Mouse (Mus musculus): ENCODE measurements around the gene Oxa1l.

DNA sequence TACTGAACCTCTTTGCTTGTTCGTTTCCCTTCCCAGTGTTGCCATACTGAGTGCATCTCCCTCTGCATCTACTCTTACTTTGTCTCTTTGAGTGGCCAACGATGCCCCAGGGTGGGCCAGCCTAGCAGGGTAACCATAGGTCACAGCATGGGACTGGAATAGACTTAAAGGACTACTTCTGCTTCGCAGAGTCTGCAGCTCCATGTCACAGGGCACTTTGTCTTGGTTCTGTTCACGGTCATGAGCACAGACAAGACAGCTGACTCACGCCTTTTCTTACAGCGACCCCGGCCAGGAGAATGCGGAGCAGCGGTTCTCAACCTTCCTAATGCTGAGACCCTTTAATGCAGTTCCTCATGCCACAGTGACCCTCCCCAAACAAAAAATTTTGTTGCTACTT is 22.0 kb downstream of the Oxa1l start:
- no peak for TF ChIP-seq CTCF (IDR thresholded peaks at IDR 0.05; ENCODE audit: insufficient read depth, low read depth, low read length)
- no peak for TF ChIP-seq POLR2A (IDR thresholded peaks at IDR 0.05; ENCODE audit: insufficient read depth, low read depth, low read length)

Data from olfactory bulb, adult 2 months (tissue).